Mouse (Mus musculus): ENCODE data around the gene Tnxb. TPM values are rescaled to one million over a fixed set of nuclear protein-coding genes. Genes with fewer than 3 reads are reported as not detected.

The Tnxb gene
- polyA plus RNA-seq (2014; fragmentation: Nextera tagmentation; extraction: Ambion mirVana) = 2.7 and 3.0 TPM in 2 replicates

GRCm38 (mm10) chr17:34670235-34670634 is at the start of gene Tnxb:
TSS of gene Tnxb (plus strand) at chr17:34670535.
- no peak for ATAC-seq (ENCODE audit: insufficient number of reproducible peaks, insufficient read depth, low FRiP score, low read depth)
- no peak within 1 kb of the TSS for H3K27ac ChIP-seq (replicated peaks in 1 of 2; ENCODE audit: control insufficient read depth in 1 of 2, insufficient read depth in 1 of 2, low read depth in 2 of 2, low read length in 2 of 2)
- 68% methylated on average over 7 of the region's 7 CpGs for WGBS
- peaks cover 5 to 23% of the 10 kb centered on the region in 2 experiments for H3K4me1 ChIP-seq (ENCODE audit: control insufficient read depth in 2 of 2, insufficient read depth in 2 of 2, low read length in 2 of 2)
- H3K27me3 ChIP-seq (ENCODE audit: control insufficient read depth, insufficient read depth, low read length) = peaks cover 48% of the 10 kb centered on the region
- peak within 1 kb of the TSS; percentile 41; the same call in 1 of the 2 replicates for H3K9ac ChIP-seq (ENCODE audit: low read length)
- peak within 1 kb of the TSS; percentile 63 for H3K4me2 ChIP-seq (ENCODE audit: low read length)
- peak within 1 kb of the TSS; percentile 26 to 34; a peak in 3 of 4 replicates for H3K4me3 ChIP-seq (ENCODE audit: control insufficient read depth in 1 of 2, insufficient read depth in 1 of 2, low read depth in 1 of 2, low read length in 2 of 2)
- no peaks in the 10 kb centered on the region for H3K9me3 ChIP-seq (ENCODE audit: control insufficient read depth, low read length)
- no peaks in the 10 kb centered on the region for H3K36me3 ChIP-seq (ENCODE audit: control insufficient read depth, insufficient read depth, low read length)

GRCm38 (mm10) chr17:34621006-34621405 is 49.3 kb upstream of the Tnxb start:
- Histone ChIP-seq H3K4me1 (ENCODE audit: control insufficient read depth in 2 of 2, insufficient read depth in 2 of 2, low read length in 2 of 2) (peaks cover 0 to under 1% of the 10 kb centered on the region in 2 experiments; a peak in 3 of 4 replicates), H3K9ac (ENCODE audit: low read length) (no peak overlapping the region), H3K27ac (replicated peaks in 1 of 2; ENCODE audit: control insufficient read depth in 1 of 2, insufficient read depth in 1 of 2, low read depth in 2 of 2, low read length in 2 of 2) (no peak overlapping the region), H3K27me3 (ENCODE audit: control insufficient read depth, insufficient read depth, low read length) (no peaks in the 10 kb centered on the region), H3K36me3 (ENCODE audit: control insufficient read depth, insufficient read depth, low read length) (peaks cover 69% of the 10 kb centered on the region), H3K9me3 (ENCODE audit: control insufficient read depth, low read length) (no peaks in the 10 kb centered on the region), H3K4me3 (ENCODE audit: control insufficient read depth in 1 of 2, insufficient read depth in 1 of 2, low read depth in 1 of 2, low read length in 2 of 2) (no peak overlapping the region), H3K4me2 (ENCODE audit: low read length) (no peak overlapping the region)
- WGBS = 94% methylated on average over 8 of the region's 8 CpGs
- ATAC-seq (ENCODE audit: insufficient number of reproducible peaks, insufficient read depth, low FRiP score, low read depth) = no peak

- H3K4me2 ChIP-seq (ENCODE audit: low read length) = no peak overlapping the region
- no peak overlapping the region for H3K9ac ChIP-seq (ENCODE audit: low read length)
- no peak overlapping the region for H3K27ac ChIP-seq (replicated peaks in 1 of 2; ENCODE audit: control insufficient read depth in 1 of 2, insufficient read depth in 1 of 2, low read depth in 2 of 2, low read length in 2 of 2)
- H3K9me3 ChIP-seq (ENCODE audit: control insufficient read depth, low read length) = no peaks in the 10 kb centered on the region
- no peak for ATAC-seq (ENCODE audit: insufficient number of reproducible peaks, insufficient read depth, low FRiP score, low read depth)
- peaks cover 7 to 9% of the 10 kb centered on the region in 2 experiments for H3K4me1 ChIP-seq (ENCODE audit: control insufficient read depth in 2 of 2, insufficient read depth in 2 of 2, low read length in 2 of 2)
- 88% methylated on average over 9 of the region's 9 CpGs for WGBS
- H3K27me3 ChIP-seq (ENCODE audit: control insufficient read depth, insufficient read depth, low read length) = no peaks in the 10 kb centered on the region
- no peak overlapping the region for H3K4me3 ChIP-seq (ENCODE audit: control insufficient read depth in 1 of 2, insufficient read depth in 1 of 2, low read depth in 1 of 2, low read length in 2 of 2)
- peaks cover 55% of the 10 kb centered on the region for H3K36me3 ChIP-seq (ENCODE audit: control insufficient read depth, insufficient read depth, low read length)
Observed at GRCm38 (mm10) chr17:34623161-34623560, 47.2 kb upstream of the Tnxb start.

GRCm38 (mm10) chr17:34624981-34625380 is 45.4 kb upstream of the Tnxb start:
- WGBS = 91% methylated on average over 3 of the region's 3 CpGs
- ATAC-seq (ENCODE audit: insufficient number of reproducible peaks, insufficient read depth, low FRiP score, low read depth) = no peak
- Histone ChIP-seq H3K9ac (ENCODE audit: low read length) (no peak overlapping the region), H3K27ac (replicated peaks in 1 of 2; ENCODE audit: control insufficient read depth in 1 of 2, insufficient read depth in 1 of 2, low read depth in 2 of 2, low read length in 2 of 2) (no peak overlapping the region), H3K36me3 (ENCODE audit: control insufficient read depth, insufficient read depth, low read length) (peaks cover 52% of the 10 kb centered on the region), H3K4me1 (ENCODE audit: control insufficient read depth in 2 of 2, insufficient read depth in 2 of 2, low read length in 2 of 2) (peaks cover 16 to 23% of the 10 kb centered on the region in 2 experiments), H3K4me3 (ENCODE audit: control insufficient read depth in 1 of 2, insufficient read depth in 1 of 2, low read depth in 1 of 2, low read length in 2 of 2) (no peak overlapping the region), H3K9me3 (ENCODE audit: control insufficient read depth, low read length) (no peaks in the 10 kb centered on the region), H3K4me2 (ENCODE audit: low read length) (no peak overlapping the region), H3K27me3 (ENCODE audit: control insufficient read depth, insufficient read depth, low read length) (peaks cover 9% of the 10 kb centered on the region)

- Histone ChIP-seq H3K4me3 (ENCODE audit: control insufficient read depth in 1 of 2, insufficient read depth in 1 of 2, low read depth in 1 of 2, low read length in 2 of 2) (peak overlapping the region; percentile 66 to 85), H3K27me3 (ENCODE audit: control insufficient read depth, insufficient read depth, low read length) (peaks cover 21% of the 10 kb centered on the region), H3K9ac (ENCODE audit: low read length) (peak overlapping the region; percentile 78), H3K36me3 (ENCODE audit: control insufficient read depth, insufficient read depth, low read length) (peaks cover 40% of the 10 kb centered on the region), H3K4me2 (ENCODE audit: low read length) (peak overlapping the region; percentile 97), H3K27ac (replicated peaks in 1 of 2; ENCODE audit: control insufficient read depth in 1 of 2, insufficient read depth in 1 of 2, low read depth in 2 of 2, low read length in 2 of 2) (peak overlapping the region in 1 of 2 experiments; percentile 96; a peak in 2 of 4 replicates), H3K4me1 (ENCODE audit: control insufficient read depth in 2 of 2, insufficient read depth in 2 of 2, low read length in 2 of 2) (peaks cover 19 to 30% of the 10 kb centered on the region in 2 experiments), H3K9me3 (ENCODE audit: control insufficient read depth, low read length) (no peaks in the 10 kb centered on the region)
- WGBS = 50% methylated on average over 16 of the region's 16 CpGs
- ATAC-seq (ENCODE audit: insufficient number of reproducible peaks, insufficient read depth, low FRiP score, low read depth) = no peak
Observed at GRCm38 (mm10) chr17:34626062-34626772, 44.1 kb upstream of the Tnxb start.

- no peak for ATAC-seq (ENCODE audit: insufficient number of reproducible peaks, insufficient read depth, low FRiP score, low read depth)
- peaks cover 19 to 35% of the 10 kb centered on the region in 2 experiments for H3K4me1 ChIP-seq (ENCODE audit: control insufficient read depth in 2 of 2, insufficient read depth in 2 of 2, low read length in 2 of 2)
- H3K9ac ChIP-seq (ENCODE audit: low read length) = peak overlapping the region; percentile 78
- under 1% methylated on average over 18 of the region's 18 CpGs for WGBS
- peaks cover 35% of the 10 kb centered on the region for H3K36me3 ChIP-seq (ENCODE audit: control insufficient read depth, insufficient read depth, low read length)
- H3K27me3 ChIP-seq (ENCODE audit: control insufficient read depth, insufficient read depth, low read length) = peaks cover 26% of the 10 kb centered on the region
- H3K9me3 ChIP-seq (ENCODE audit: control insufficient read depth, low read length) = no peaks in the 10 kb centered on the region
- peak overlapping the region; percentile 66 to 85 for H3K4me3 ChIP-seq (ENCODE audit: control insufficient read depth in 1 of 2, insufficient read depth in 1 of 2, low read depth in 1 of 2, low read length in 2 of 2)
- H3K27ac ChIP-seq (replicated peaks in 1 of 2; ENCODE audit: control insufficient read depth in 1 of 2, insufficient read depth in 1 of 2, low read depth in 2 of 2, low read length in 2 of 2) = peak overlapping the region; percentile 86 to 96
- H3K4me2 ChIP-seq (ENCODE audit: low read length) = peak overlapping the region; percentile 97
Observed at GRCm38 (mm10) chr17:34626773-34627092, 43.6 kb upstream of the Tnxb start.

- H3K27ac ChIP-seq (replicated peaks in 1 of 2; ENCODE audit: control insufficient read depth in 1 of 2, insufficient read depth in 1 of 2, low read depth in 2 of 2, low read length in 2 of 2) = peak overlapping the region; percentile 96
- peak overlapping the region; percentile 66 to 85 for H3K4me3 ChIP-seq (ENCODE audit: control insufficient read depth in 1 of 2, insufficient read depth in 1 of 2, low read depth in 1 of 2, low read length in 2 of 2)
- peaks cover 19 to 41% of the 10 kb centered on the region in 2 experiments for H3K4me1 ChIP-seq (ENCODE audit: control insufficient read depth in 2 of 2, insufficient read depth in 2 of 2, low read length in 2 of 2)
- peak overlapping the region; percentile 78 for H3K9ac ChIP-seq (ENCODE audit: low read length)
- ATAC-seq (ENCODE audit: insufficient number of reproducible peaks, insufficient read depth, low FRiP score, low read depth) = peak; percentile 84
- H3K9me3 ChIP-seq (ENCODE audit: control insufficient read depth, low read length) = no peaks in the 10 kb centered on the region
- H3K4me2 ChIP-seq (ENCODE audit: low read length) = peak overlapping the region; percentile 97
- peaks cover 32% of the 10 kb centered on the region for H3K27me3 ChIP-seq (ENCODE audit: control insufficient read depth, insufficient read depth, low read length)
- peaks cover 29% of the 10 kb centered on the region for H3K36me3 ChIP-seq (ENCODE audit: control insufficient read depth, insufficient read depth, low read length)
- under 1% methylated on average over 45 of the region's 45 CpGs for WGBS
Observed at GRCm38 (mm10) chr17:34627093-34627942, 43.0 kb upstream of the Tnxb start.
